Mouse (Mus musculus) heart, postnatal 36 days (tissue): ENCODE results near the gene Iqca. TPM values are rescaled to one million over a fixed set of nuclear protein-coding genes. Genes with fewer than 3 reads are reported as not detected.

Experiments used
- DNase-seq, 2 experiments: peaks; one replicate each; pipeline ENCODE4 v3.0.0; 2021 to 2022
- intact Hi-C: fragments of 180-260 bp; cut with DNase I; formaldehyde crosslinking; loops from one replicate; pipeline ENCODE4 v1.15.1; 2025
- total RNA-seq, 2 experiments: library from RNA; stranded (reverse); gene quantifications; 2 replicates each; pipeline ENCODE4 v1.2.3; 2021

The Iqca gene
- not detected for total RNA-seq

DNA sequence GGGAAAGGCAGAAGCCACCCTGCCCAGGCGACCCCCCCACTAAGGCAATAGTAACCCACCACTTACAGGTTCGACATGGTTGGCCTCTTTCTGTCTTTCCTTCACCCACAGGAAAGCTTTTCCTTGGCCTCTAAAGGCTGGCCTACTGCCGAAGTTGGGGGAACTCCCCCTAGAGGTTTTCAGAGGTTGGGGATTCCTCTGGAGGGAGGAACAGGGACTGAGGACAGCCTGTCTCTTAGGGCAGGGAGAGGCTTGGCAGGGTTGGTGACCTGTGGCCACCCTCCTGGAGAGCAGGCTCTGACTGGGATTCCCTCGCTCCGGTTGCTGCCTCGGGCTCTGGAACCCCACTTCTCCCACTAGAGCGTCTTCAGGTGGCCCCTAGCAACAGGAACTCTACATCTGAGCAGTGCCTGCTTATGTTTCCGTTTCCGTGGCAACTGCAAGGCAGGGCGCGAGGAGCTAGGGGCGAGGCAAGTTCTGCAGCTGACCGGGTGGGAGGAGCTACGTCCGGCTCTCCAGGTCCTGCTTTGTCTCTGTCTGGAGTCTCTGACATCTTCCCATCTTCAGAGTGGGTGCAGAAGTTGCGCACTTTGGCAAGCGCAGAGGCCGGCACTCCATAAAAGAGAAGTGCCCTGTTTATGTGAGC is at the start of gene Iqca:
Iqca (minus strand) TSS at position 303 of the 646 bp plus-strand sequence.
- DNase-seq: peak; percentile 47 to 67
- intact Hi-C loops: no loop called here

DNA sequence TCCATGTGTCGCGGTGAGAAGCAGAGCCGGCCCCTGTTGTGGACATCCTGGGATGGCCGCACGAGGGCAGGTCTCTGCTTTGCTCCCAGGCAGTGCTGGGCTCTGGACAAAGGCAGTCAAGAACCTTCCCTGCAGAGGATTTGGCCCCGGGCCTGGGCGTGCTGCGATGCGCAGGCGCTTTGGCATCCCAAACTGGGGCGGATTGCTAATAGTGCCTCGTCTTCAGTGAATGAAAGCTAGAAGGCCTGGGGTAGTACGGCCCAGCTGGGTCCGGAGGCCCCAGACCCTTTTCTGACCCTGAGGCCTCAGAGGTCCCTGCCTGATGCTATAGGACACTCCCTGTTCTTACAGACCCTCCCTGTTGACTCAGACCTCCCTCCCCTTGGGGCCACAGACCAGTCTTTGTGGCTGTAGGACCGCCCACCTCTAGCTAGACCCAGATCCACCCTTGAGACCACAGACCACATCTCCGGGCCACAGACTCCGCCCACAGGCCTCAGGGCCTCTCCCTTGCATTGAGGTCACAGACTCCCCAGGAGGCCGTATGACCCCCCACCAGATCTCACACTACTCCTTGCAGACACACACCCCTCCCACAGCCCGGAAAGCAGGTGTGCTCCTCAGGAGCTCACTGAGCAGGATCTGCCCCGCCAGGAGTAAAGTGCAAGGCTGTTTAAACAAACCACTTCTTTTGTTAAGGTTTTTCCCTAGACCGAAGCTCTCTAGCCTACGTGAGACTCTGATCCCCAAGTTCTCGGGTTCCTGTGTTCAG is 49.2 kb upstream of the Iqca start:
- peak; percentile 86 to 87 for DNase-seq
- intact Hi-C loops: loop anchor here (2.0 to 5.0 kb wide), 2 partner anchors 42 to 160 kb away; no protein-coding TSS in a partner anchor

DNA sequence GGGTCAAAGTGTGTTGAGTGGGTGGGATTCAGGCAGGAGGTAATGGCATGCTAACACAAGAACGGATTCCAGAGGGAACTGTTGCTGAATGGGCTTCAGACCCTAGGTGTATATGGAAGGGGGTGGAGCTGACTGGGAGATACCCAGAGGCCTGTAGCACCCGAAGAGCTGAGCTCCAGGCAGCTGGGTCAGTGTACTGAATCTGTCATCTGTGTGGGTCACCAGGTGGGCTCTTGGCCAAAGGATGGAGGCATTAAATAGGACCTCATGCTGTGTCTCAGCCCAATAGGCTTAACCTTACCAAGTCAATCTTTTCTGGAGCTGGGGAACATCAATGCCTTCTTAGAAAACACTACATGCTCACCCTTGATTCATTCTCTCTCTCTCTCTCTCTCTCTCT is 48.5 kb upstream of the Iqca start:
- no peak for DNase-seq
- intact Hi-C loops: loop anchor here (2.0 to 5.0 kb wide), 3 partner anchors 41 to 161 kb away; no protein-coding TSS in a partner anchor

DNA sequence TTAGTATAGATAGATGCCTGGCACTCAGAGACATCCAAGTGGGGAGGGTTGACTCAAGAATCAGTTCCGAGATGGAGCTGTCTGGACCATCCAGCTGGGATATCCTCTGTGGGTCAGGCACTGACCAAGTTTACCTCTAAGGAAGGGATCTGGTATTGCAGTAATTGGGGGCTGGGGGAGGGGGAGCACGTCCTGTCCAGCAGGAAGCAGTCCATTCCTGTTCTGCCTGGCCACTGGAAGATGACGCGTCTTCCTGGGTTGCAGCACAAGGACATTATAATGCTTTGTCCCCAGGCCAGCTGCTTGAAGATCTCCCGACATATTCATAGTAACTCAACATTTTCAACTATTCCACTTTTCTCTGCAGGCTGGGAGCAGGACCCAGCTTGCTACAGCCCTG is 48.0 kb upstream of the Iqca start:
- intact Hi-C loops: loop anchor here (2.0 to 5.0 kb wide), 2 partner anchors 140 to 161 kb away; no protein-coding TSS in a partner anchor
- no peak for DNase-seq

DNA sequence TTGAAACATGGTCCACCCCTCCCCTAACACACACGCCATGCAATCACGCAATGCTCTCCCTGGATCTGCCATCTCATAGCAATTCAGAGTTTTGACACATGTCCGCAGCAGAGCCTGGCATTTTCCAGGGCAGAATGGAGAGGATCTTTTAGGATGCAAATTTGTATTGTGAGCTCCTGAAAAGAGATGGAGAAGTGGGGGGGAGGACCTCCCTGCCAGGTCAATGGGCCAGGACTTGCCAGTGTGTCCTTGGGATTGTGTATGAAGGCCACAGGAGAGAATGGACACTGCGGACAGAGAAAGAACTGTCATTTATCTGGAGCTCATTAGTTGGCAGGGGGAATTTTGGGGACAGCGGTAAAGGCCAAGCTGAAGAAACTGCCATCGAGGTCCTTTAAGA is 35.8 kb upstream of the Iqca start:
- intact Hi-C loops: no loop called here
- no peak for DNase-seq

DNA sequence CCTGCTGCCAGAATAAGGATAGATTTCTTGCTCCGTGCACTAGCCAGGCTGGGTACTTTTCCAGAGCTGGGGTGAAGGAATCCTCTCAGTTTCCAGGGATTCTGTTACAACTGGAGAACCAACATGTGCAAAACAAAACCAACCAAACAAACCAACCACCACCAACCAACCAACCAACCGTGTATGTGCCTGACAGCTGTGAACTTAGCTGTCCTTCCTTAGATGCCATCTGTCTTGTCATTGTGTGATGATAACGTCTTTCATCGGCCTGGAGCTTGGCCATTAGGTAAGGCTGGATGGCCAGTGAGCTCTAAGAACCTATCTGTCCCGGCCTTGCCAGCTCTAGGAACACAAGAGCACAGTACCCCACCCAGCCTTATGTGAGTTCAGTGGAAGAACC is 33.7 kb upstream of the Iqca start:
- DNase-seq: no peak
- intact Hi-C loops: no loop called here

DNA sequence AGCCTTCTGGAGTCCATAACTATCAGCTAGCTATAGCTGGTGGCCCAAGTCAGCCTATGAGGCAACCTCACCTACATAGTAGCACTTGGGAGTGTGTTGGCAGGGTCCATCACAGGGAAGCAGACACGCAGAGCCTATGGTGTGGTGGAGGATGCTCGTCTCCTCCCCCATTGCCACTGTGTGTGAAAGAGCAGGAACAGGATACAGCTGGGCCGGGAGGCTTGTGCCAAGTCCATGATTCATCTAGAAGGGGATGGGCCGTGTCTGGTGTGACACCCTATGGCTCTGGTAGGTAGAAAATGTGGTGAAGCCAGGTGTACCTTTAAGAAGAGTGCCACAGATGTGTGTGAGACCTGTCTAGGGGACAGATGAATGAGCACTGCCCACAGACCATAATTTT is 33.0 kb upstream of the Iqca start:
- DNase-seq: no peak
- intact Hi-C loops: no loop called here

DNA sequence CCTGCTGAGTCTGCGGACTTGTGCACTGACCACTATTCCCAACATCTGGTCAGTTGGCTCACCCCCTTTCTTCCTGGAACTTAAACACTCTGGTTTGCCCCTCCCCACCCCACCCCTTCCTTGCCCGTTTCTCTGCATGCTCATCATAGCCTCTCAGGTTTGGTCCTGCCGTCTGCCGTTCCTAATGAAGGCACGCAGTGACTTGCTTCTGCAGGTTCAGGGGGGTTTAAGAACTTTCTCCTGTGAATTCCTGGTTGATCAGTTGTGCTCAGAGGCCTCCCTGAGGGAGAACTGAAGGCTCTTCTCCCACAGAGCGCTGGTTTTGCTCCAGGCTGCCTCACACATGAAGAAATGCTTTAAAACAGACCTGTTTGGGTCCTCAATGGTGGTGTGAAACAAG is 30.4 kb upstream of the Iqca start:
- intact Hi-C loops: no loop called here
- DNase-seq: no peak

DNA sequence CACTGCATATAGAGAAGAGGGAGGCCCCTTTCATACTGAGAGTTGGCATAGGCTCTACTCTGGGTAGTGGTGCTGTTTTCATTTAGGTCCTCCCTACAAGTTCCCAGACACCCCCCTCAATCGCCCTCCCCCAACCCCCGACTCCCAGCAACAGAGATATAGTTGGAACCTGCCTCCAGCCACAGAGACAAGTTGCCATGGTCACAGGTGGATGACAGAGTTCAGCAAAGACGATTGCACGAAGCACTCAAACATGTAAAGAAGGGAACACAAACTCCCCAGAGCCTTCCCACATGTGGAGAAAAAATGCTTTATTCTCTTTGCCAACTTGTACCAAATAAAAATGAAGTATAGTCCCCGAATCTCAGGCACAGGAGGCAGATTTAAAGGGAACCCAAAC is 29.3 kb upstream of the Iqca start:
- DNase-seq: no peak
- intact Hi-C loops: no loop called here

DNA sequence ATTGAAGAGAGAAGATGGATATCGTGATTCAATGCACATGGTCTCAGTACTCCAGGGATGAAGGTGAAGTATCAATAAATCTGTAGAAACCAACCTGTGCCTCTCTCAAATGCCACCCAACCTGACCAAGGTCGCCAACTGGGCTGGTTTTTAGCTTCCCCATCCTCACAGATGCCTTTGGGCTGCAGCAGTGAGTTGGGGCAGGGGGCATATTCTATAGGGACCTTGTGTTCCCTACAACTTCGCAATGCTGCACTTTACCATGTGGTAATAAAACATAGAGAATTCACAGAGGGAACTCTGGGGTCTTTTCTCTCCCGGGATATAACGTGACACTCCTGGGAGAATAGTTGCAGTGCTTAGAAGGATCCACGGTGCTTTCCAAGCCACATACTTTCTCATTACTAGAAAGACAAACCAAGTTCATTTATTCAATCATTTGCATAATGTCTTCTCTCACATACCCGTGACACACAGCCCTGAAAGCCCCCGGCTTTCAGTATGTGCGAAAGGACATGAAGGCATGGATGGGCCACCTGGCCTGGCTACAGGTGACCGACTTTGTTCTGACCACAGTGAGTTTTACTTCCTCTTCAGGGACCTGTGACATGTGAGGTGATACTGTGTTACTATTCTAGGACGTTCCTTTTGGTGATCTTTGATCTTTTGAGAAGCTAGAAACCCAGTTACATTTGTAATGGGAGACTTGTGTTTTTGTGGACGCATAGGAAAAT is 27.9 kb upstream of the Iqca start:
- DNase-seq: no peak
- intact Hi-C loops: no loop called here

DNA sequence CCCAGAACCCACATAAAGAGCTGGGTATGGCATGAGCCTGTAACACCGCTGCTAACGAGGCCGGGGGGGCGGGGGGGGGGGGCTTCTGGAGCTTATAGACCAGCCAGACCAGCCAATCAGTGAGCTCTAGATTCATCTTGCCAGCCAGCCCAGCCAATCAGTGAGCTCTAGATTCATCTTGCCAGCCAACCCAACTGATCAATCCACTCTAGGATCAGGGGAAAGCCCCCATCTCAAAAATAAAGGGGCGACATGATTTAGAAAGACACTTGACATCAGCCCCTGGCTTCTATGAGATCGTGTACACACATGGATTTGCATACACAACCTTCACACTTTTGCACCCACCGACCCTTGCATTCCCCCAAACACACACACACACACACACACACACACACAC is 27.3 kb upstream of the Iqca start:
- intact Hi-C loops: no loop called here
- DNase-seq: no peak

DNA sequence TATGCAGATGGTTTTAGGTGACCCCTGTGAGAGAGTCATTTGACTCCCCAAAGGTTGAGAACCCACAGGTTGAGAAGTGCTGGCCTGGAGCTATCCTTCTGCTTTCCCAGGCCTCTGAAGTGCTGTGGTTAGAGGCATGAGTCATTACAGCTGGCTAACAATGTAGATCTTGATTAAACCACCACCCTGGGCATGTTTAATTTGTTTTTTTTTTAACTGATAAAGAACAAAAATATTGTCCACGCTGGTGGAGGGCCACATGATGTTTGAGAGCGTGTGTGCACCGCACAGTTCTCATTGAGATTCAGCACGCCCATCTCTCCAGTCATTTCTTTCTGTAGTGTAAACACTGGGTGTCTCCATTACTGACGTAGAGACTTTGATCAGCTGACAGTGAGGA is 24.8 kb upstream of the Iqca start:
- intact Hi-C loops: no loop called here

DNA sequence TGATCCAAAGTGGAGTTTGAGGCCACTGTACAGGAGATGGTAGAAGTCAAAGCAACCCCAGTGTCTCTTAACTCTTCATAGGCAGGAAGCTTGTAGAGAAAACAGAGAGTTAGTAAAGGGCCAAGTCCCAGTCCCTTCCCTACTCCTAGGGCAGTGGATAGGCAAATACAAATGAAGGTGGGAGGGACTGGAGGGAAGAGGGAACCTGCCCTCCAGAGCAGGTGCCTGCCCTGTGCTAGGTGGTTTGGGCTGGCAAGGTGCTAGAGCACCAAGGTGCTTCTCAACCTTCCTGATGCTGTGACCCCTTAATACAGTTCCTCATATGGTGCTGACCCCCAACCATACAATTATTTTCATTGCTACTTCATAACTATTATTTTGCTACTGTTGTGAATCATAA is 24.4 kb upstream of the Iqca start:
- DNase-seq: no peak
- intact Hi-C loops: no loop called here

More for the DNA sequence above, 24.8 kb upstream of the Iqca start:
- no peak for DNase-seq

DNA sequence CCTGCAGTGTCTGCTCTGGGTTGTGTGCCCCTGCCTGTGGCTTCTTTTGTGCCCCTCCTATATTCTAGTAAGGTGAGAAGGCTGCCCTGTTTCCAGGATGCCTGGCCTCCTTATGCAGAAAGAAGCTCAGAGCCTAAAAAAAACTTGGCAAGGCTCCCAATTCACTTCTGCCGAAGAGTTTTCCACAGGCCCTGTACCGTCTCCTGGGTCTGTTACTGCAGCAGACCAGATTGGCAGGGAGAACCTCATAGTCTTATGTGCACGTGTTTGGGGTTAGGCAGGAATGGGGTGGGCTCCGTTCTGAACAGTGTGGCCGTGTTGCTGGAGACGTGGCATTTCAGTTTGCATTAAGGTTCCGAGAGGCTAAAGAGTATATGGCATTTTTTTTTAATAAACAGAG is 23.0 kb upstream of the Iqca start:
- no peak for DNase-seq
- intact Hi-C loops: no loop called here

DNA sequence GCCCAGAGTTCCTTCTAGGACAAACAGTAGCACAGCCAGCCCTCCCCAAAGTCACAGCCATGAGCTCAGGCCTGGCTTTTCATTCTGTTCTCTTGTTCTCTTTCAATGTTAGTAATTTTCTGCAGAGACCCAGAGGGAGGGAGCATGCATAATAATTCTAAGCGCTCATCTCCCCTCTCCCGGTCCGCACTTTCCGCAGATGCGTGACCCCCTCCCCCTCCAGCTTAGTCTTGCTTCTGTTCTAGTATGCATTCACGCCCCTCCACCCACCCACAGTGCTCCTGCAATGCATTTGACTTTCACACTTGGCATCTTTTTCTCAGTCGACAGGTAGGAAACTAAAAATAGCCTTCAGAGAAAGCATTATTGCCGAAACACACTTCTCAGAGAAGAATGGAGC is 21.1 kb upstream of the Iqca start:
- DNase-seq: no peak
- intact Hi-C loops: no loop called here

DNA sequence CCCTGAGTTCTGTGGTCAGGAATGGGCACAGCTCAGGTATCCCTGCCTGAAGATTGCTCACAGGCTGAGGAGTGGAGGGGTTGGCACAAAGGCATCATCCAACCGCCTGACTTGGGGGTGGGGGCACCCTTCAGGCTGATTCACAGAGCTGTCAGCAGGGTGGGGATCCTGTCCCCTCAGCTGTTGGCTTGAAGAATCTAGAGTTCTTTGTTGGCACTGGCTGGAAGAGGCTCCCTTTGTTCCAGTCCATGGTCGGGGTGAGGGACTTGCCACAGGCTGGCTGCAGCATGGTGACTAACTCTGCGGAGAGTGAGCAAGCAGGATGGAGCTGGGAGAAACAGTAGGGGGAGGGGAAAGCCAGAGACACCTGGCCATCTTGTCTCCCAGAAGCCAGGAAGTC is 11.1 kb upstream of the Iqca start:
- intact Hi-C loops: no loop called here

DNA sequence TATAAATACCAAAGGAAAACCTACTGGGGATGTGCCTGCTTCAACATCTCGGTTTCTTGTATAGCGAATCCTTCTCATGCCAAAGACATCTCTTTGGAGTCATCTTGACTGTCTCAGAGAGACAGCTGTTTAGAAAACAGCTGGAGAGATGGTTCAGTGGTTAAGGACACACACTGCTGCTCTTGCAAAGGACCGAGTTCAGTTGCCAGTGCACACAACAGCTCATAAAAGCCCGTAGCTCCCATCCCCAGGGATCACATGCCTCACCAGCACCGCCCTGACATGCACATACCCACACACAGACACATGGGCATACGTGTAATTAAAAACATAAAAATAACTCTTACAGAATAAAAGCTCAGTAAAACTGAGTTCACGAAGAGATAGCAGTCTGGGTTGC is 10.0 kb upstream of the Iqca start:
- intact Hi-C loops: no loop called here
- DNase-seq: no peak

More for the DNA sequence above, 11.1 kb upstream of the Iqca start:
- no peak for DNase-seq

DNA sequence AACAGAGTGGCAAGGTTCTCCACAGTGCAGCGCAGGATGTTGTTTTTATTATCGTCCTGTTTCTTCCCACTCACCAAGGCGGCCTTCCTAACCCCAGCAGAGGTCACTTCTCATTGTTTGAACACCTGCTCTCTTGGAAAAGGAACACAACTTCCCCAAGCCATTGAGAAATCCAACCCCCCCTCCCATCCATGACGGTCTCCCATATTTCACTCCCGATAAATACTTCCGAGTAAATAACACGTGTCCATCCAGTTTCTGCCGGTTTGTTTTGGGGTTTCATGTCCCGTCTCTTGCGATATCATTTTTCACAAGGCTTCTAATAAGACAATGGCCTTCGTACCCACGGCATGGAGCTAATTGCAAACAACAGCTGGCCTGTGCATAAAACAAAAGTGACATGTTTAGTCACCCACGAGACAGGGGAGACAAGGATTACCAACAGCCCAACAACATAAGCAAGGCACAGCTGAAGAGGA is 9.2 kb upstream of the Iqca start:
- intact Hi-C loops: no loop called here
- DNase-seq: no peak

DNA sequence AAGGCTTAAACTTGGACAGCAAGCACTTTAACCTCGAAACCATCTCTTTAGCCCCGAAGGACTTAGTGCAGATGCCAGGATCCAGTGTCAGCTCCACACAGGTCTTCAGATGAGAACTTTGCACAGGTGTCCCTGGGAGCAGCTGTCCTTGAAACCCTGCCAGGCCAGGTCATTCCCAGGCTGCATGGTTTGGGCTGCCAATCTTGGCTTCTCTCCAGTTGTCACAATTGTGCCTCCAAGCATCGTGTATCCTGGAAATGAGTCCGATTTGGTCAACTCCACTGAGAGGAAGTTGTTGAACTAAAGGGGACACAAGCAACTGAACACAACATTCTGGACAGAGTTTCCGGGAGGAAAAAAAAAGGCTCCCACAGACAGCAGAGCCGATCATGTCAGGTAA is 8.4 kb upstream of the Iqca start:
- intact Hi-C loops: loop anchor here (2.0 kb wide), 1 partner anchor 41 kb away; the partner anchor contains the start of gene Ackr3

DNA sequence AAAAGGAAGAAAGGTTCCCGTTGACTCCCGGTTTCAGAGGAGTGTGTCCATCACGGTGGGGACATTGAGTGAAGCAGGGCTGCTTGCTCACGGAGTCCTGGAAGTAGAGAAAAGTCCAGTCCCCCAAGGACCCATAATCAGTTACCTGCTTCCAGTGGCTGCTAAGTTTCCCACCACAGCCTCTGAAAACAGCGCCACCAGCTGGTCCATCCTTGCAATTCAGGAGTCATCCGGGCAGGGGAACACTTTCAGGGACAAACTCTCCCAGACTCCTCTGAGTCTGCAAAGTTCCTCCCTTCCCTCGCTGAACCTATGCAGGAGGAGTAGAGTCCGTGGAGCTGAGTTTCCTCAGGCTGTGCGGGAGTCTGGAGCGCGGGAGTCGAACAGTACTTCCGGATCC is 6.7 kb upstream of the Iqca start:
- intact Hi-C loops: loop anchor here (2.0 to 5.0 kb wide), 2 partner anchors 43 to 432 kb away; partner anchors contain the start of gene Ackr3
- no peak for DNase-seq

More for the DNA sequence above, 8.4 kb upstream of the Iqca start:
- peak; percentile 29 to 34 for DNase-seq

DNA sequence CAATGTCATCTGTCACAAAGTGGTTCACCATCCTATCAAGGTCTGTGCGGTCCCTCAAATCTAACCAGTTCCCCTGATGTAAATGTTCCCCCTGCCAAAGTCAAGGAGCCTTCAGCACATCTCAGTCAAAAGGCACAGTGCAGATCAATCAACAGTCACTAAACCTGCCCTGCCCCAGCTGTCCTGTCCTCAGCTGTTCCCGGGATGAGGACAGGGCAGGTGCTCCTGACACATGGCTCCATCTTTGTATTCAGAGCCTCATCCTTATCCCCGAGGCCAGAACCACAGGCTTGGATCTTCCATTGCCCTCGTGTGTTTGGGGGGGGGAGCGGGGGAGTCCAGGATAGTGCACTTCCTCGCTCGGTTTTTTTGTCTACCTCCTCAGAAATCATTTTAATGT is 3.4 kb upstream of the Iqca start:
- DNase-seq: no peak
- intact Hi-C loops: loop anchor here (5.0 kb wide), 1 partner anchor 436 kb away; no protein-coding TSS in a partner anchor
